Comparison of ENCODE assay signal across 8 mouse cellular contexts in genomic region chr19:3687676-3688171, GRCm38 (mm10). TPM values are rescaled to one million over a fixed set of nuclear protein-coding genes. Genes with fewer than 3 reads are reported as not detected.
DNase-seq lines count a peak whose midpoint lies in the region; ATAC-seq lines count a peak whose summit lies in the region.

No protein-coding gene starts in this region.

- no peaks in the 10 kb centered on the region for H3K9me3 ChIP-seq in forebrain, embryonic 12.5 days
- no peaks in the 10 kb centered on the region for H3K9me3 ChIP-seq in forebrain, embryonic 13.5 days (replicated peaks)
- no peaks in the 10 kb centered on the region for H3K9me3 ChIP-seq in heart, embryonic 15.5 days (replicated peaks)
- no peaks in the 10 kb centered on the region for H3K9me3 ChIP-seq in limb, embryonic 13.5 days
- H3K9me3 ChIP-seq in stomach, embryonic 16.5 days (replicated peaks; ENCODE audit: control insufficient read depth, low read length), result no peaks in the 10 kb centered on the region

- peaks cover 33% of the 10 kb centered on the region for H3K4me1 ChIP-seq in forebrain, embryonic 12.5 days
- peaks cover 27% of the 10 kb centered on the region for H3K4me1 ChIP-seq in forebrain, embryonic 13.5 days
- peaks cover 38% of the 10 kb centered on the region for H3K4me1 ChIP-seq in heart, embryonic 15.5 days (replicated peaks)
- peaks cover 46% of the 10 kb centered on the region for H3K4me1 ChIP-seq in limb, embryonic 13.5 days
- H3K4me1 ChIP-seq in stomach, embryonic 16.5 days (ENCODE audit: control insufficient read depth, insufficient read depth, low read length), result peaks cover 23% of the 10 kb centered on the region

- WGBS in forebrain, embryonic 12.5 days, result 23% methylated on average over 5 of the region's 5 CpGs
- WGBS in forebrain, embryonic 13.5 days, result 18% methylated on average over 5 of the region's 5 CpGs
- WGBS in heart, embryonic 15.5 days, result 40% methylated on average over 5 of the region's 5 CpGs
- WGBS in limb, embryonic 13.5 days, result 16% methylated on average over 5 of the region's 5 CpGs
- 41% methylated on average over 5 of the region's 5 CpGs for WGBS in stomach, embryonic 16.5 days

- peak; percentile 76 for DNase-seq in R1 (ENCODE audit: low read depth, low spot score)
- DNase-seq in thymus, postnatal 0 days (ENCODE audit: low spot score), result no peak
- no peak for DNase-seq in frontal cortex, postnatal 25 days (ENCODE audit: low spot score in 2 of 2)

- ATAC-seq in forebrain, embryonic 12.5 days (ENCODE audit: low FRiP score), result no peak
- ATAC-seq in forebrain, embryonic 13.5 days, result no peak
- ATAC-seq in heart, embryonic 15.5 days (replicated peaks; ENCODE audit: insufficient number of reproducible peaks, insufficient read depth, low FRiP score, low read depth), result 0 out of 2 replicates have a peak, but pooled peaks have one; percentile 19
- peak; percentile 42; the same call in 1 of the 2 replicates for ATAC-seq in limb, embryonic 13.5 days (ENCODE audit: low FRiP score, low read depth)
- ATAC-seq in stomach, embryonic 16.5 days (ENCODE audit: insufficient read depth, low FRiP score), result peak; percentile 14; the same call in 1 of the 2 replicates

- H3K27me3 ChIP-seq in forebrain, embryonic 12.5 days, result peaks cover 13% of the 10 kb centered on the region
- H3K27me3 ChIP-seq in forebrain, embryonic 13.5 days, result peaks cover 8% of the 10 kb centered on the region
- no peaks in the 10 kb centered on the region for H3K27me3 ChIP-seq in heart, embryonic 15.5 days
- no peaks in the 10 kb centered on the region for H3K27me3 ChIP-seq in limb, embryonic 13.5 days
- no peaks in the 10 kb centered on the region for H3K27me3 ChIP-seq in stomach, embryonic 16.5 days (ENCODE audit: control insufficient read depth, insufficient read depth, low read length)

- H3K36me3 ChIP-seq in forebrain, embryonic 12.5 days (replicated peaks), result no peaks in the 10 kb centered on the region
- no peaks in the 10 kb centered on the region for H3K36me3 ChIP-seq in forebrain, embryonic 13.5 days (ENCODE audit: poor library complexity, severe bottlenecking)
- no peaks in the 10 kb centered on the region for H3K36me3 ChIP-seq in heart, embryonic 15.5 days
- H3K36me3 ChIP-seq in limb, embryonic 13.5 days, result no peaks in the 10 kb centered on the region
- no peaks in the 10 kb centered on the region for H3K36me3 ChIP-seq in stomach, embryonic 16.5 days (ENCODE audit: control insufficient read depth, insufficient read depth, low read length)

- no peak overlapping the region for H3K4me2 ChIP-seq in forebrain, embryonic 12.5 days
- no peak overlapping the region for H3K4me2 ChIP-seq in forebrain, embryonic 13.5 days
- no peak overlapping the region for H3K4me2 ChIP-seq in heart, embryonic 15.5 days
- H3K4me2 ChIP-seq in limb, embryonic 13.5 days (replicated peaks), result peak overlapping the region; percentile 9
- no peak overlapping the region for H3K4me2 ChIP-seq in stomach, embryonic 16.5 days (ENCODE audit: low read depth, low read length)

- H3K27ac ChIP-seq in forebrain, embryonic 12.5 days, result 0 out of 2 replicates have a peak overlapping the region, but pooled peaks have one; percentile 56
- H3K27ac ChIP-seq in forebrain, embryonic 13.5 days, result no peak overlapping the region
- peak overlapping the region; percentile 85 for H3K27ac ChIP-seq in heart, embryonic 15.5 days
- H3K27ac ChIP-seq in limb, embryonic 13.5 days, result peak overlapping the region; percentile 39
- H3K27ac ChIP-seq in stomach, embryonic 16.5 days (ENCODE audit: low read length), result peak overlapping the region; percentile 11; the same call in 1 of the 2 replicates

- H3K9ac ChIP-seq in forebrain, embryonic 12.5 days, result no peak overlapping the region
- H3K9ac ChIP-seq in forebrain, embryonic 13.5 days, result no peak overlapping the region
- H3K9ac ChIP-seq in heart, embryonic 15.5 days, result no peak overlapping the region
- H3K9ac ChIP-seq in limb, embryonic 13.5 days, result no peak overlapping the region
- no peak overlapping the region; the same call in 1 of the 2 replicates for H3K9ac ChIP-seq in stomach, embryonic 16.5 days (ENCODE audit: low read length)

- no peak overlapping the region for H3K4me3 ChIP-seq in forebrain, embryonic 12.5 days (replicated peaks)
- no peak overlapping the region for H3K4me3 ChIP-seq in forebrain, embryonic 13.5 days
- no peak overlapping the region for H3K4me3 ChIP-seq in heart, embryonic 15.5 days
- no peak overlapping the region for H3K4me3 ChIP-seq in limb, embryonic 13.5 days
- H3K4me3 ChIP-seq in stomach, embryonic 16.5 days (replicated peaks; ENCODE audit: low read length), result no peak overlapping the region

RNA-seq across cellular contexts. Expression of gene Lrp5, which starts 1.4 kb away (rescaled TPM):
- 2.9 and 3.2 TPM in 2 replicates for polyA plus RNA-seq in forebrain, embryonic 12.5 days (2016; fragmentation: Nextera tagmentation; extraction: Ambion mirVana)
- polyA plus RNA-seq in forebrain, embryonic 13.5 days (2015; fragmentation: Nextera tagmentation; extraction: Ambion mirVana), result 2.0 and 2.2 TPM in 2 replicates
- polyA plus RNA-seq in heart, embryonic 15.5 days (2015; fragmentation: Nextera tagmentation; extraction: Ambion mirVana), result 3.0 and 4.3 TPM in 2 replicates
- 7.1 and 7.7 TPM in 2 replicates for polyA plus RNA-seq in limb, embryonic 13.5 days (2015; fragmentation: Nextera tagmentation; extraction: Ambion mirVana)
- polyA plus RNA-seq in stomach, embryonic 16.5 days (2015; fragmentation: Nextera tagmentation; extraction: Ambion mirVana), result 5.0 and 5.5 TPM in 2 replicates
- polyA plus RNA-seq in thymus, postnatal 0 days (2015; fragmentation: Nextera tagmentation; extraction: Ambion mirVana), result 1.6 and 2.1 TPM in 2 replicates

RNA-seq across cellular contexts. Expression of gene 1810055G02Rik, which starts 20.4 kb away (rescaled TPM):
- 35.1 and 40.2 TPM in 2 replicates for polyA plus RNA-seq in forebrain, embryonic 12.5 days (2016; fragmentation: Nextera tagmentation; extraction: Ambion mirVana)
- polyA plus RNA-seq in forebrain, embryonic 13.5 days (2015; fragmentation: Nextera tagmentation; extraction: Ambion mirVana), result 27.8 and 32.6 TPM in 2 replicates
- 15.9 and 26.6 TPM in 2 replicates for polyA plus RNA-seq in heart, embryonic 15.5 days (2015; fragmentation: Nextera tagmentation; extraction: Ambion mirVana)
- polyA plus RNA-seq in limb, embryonic 13.5 days (2015; fragmentation: Nextera tagmentation; extraction: Ambion mirVana), result 50.3 and 54.4 TPM in 2 replicates
- 37.1 and 39.9 TPM in 2 replicates for polyA plus RNA-seq in stomach, embryonic 16.5 days (2015; fragmentation: Nextera tagmentation; extraction: Ambion mirVana)
- polyA plus RNA-seq in thymus, postnatal 0 days (2015; fragmentation: Nextera tagmentation; extraction: Ambion mirVana), result 6.8 and 8.6 TPM in 2 replicates

Comparison
In these comparisons a context has a peak if more than half of its experiments do, and no peak if none do; other contexts are left out.
1. ATAC-seq: peak in heart, embryonic 15.5 days (single experiment), limb, embryonic 13.5 days (single experiment) and stomach, embryonic 16.5 days (single experiment); none in forebrain, embryonic 12.5 days (single experiment) and forebrain, embryonic 13.5 days (single experiment).